Mouse (Mus musculus) bone marrow macrophage, adult 2 months (primary cell): ENCODE measurements around the gene Rps7.

Source experiments
- CTCF ChIP-seq: IDR thresholded peaks from 2 replicates; pipeline ENCODE4 v1.5.1; 2012; ENCODE audit warnings: low read depth, mild to moderate bottlenecking, low read length, moderate library complexity
- POLR2A ChIP-seq: IDR thresholded peaks from 2 replicates; pipeline ENCODE4 v1.6.1; 2012; ENCODE audit warnings: mild to moderate bottlenecking, low read depth, low read length, borderline replicate concordance

DNA sequence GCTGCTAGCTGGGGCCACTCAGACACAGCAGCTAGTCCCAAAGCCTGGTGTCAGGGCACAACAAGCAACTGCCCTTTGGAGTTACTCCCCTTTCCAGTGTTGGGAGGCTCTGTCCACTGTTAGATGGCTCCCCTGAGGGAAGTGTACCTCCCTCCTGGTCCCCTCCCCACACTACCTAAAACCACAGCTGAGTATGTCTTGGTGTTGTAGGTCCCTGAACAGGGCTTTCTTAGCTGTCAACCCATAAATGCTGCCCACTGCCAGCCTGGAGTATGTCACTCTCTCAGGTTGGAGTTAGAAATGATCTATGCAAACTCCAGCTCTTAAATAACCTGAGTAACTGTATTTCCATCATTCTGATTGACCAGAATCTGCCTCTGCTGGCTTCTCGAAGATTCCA lies 13.1 kb downstream of the Rps7 start:
- no peak for TF ChIP-seq CTCF
- TF ChIP-seq POLR2A, result no peak
